Mouse (Mus musculus) kidney, embryonic 15.5 days (tissue): ENCODE data around the gene Cmpk1. TPM values are rescaled to one million over a fixed set of nuclear protein-coding genes. Genes with fewer than 3 reads are reported as not detected.
A peak's percentile ranks its signal among the peaks of the same experiment; 100 is the strongest.

ENCODE experiments used
- ATAC-seq: fragments of 200-750 bp; cut with Nextera tagmentation; replicated peaks from 2 replicates; pipeline ENCODE4 v1.8.0; 2017; ENCODE audit warnings: moderate TSS enrichment; ENCODE audit not compliant: low FRiP score
- H3K27ac ChIP-seq: fragments of 300-500 bp; sonication (generic); 2 replicates; pipeline ENCODE4 v1.5.1; 2015; ENCODE audit warnings: mild to moderate bottlenecking, inconsistent platforms
- H3K27me3 ChIP-seq: fragments of 300-500 bp; sonication (generic); 2 replicates; pipeline ENCODE4 v1.6.1; 2015; ENCODE audit warnings: inconsistent platforms
- H3K36me3 ChIP-seq: fragments of 300-500 bp; sonication (generic); 2 replicates; pipeline ENCODE4 v1.6.1; 2015; ENCODE audit warnings: inconsistent platforms
- H3K4me1 ChIP-seq: fragments of 300-500 bp; sonication (generic); 2 replicates; pipeline ENCODE4 v1.6.1; 2015; ENCODE audit warnings: inconsistent platforms
- H3K4me2 ChIP-seq: fragments of 300-500 bp; sonication (generic); 2 replicates; pipeline ENCODE4 v1.6.1; 2015; ENCODE audit warnings: moderate library complexity, mild to moderate bottlenecking, inconsistent platforms
- H3K4me3 ChIP-seq: fragments of 300-500 bp; sonication (generic); replicated peaks from 2 replicates; pipeline ENCODE4 v1.5.1; 2015; ENCODE audit warnings: mild to moderate bottlenecking, inconsistent platforms
- H3K9ac ChIP-seq: fragments of 300-500 bp; sonication (generic); 2 replicates; pipeline ENCODE4 v1.6.1; 2015; ENCODE audit warnings: mild to moderate bottlenecking, inconsistent platforms
- H3K9me3 ChIP-seq: fragments of 300-500 bp; sonication (generic); replicated peaks from 2 replicates; pipeline ENCODE4 v1.6.1; 2016; ENCODE audit warnings: inconsistent platforms
- WGBS: fragments of 180-500 bp; shearing (Covaris S2); methylation state at CpG from one replicate; pipeline ENCODE4 v1.1.7; 2015; ENCODE audit warnings: mixed read lengths; 5-methylcytosine and 5-hydroxymethylcytosine counted together
- polyA plus RNA-seq: library from polyadenylated mRNA; unstranded; fragments of >200 nt; fragmentation: Nextera tagmentation; extraction: Ambion mirVana; gene quantifications from 2 replicates; pipeline ENCODE4 v1.2.1, GENCODE M21; 2015

The Cmpk1 gene
- 91.9 and 101 TPM in 2 replicates for polyA plus RNA-seq

- Histone ChIP-seq H3K4me2 (peak within 1 kb of the TSS; percentile 58), H3K9ac (peak within 1 kb of the TSS; percentile 84), H3K36me3 (no peaks in the 10 kb centered on the region), H3K27me3 (no peaks in the 10 kb centered on the region), H3K4me1 (peaks cover 11% of the 10 kb centered on the region; the same call in 1 of the 2 replicates), H3K9me3 (no peaks in the 10 kb centered on the region), H3K27ac (peak within 1 kb of the TSS; percentile 99), H3K4me3 (peak within 1 kb of the TSS; percentile 85)
- WGBS = under 1% methylated on average over 93 of the region's 93 CpGs
- peak; percentile 98 for ATAC-seq
These were observed at the start of gene Cmpk1 for GRCm38 (mm10) chr4:114986591-114987432. Cmpk1 (minus strand) TSS chr4:114987241.

GRCm38 (mm10) chr4:115035043-115035442 is 48.0 kb upstream of the Cmpk1 start:
- H3K4me1 ChIP-seq = no peaks in the 10 kb centered on the region

GRCm38 (mm10) chr4:115019997-115020396 is 33.0 kb upstream of the Cmpk1 start:
- 94% methylated on average over 3 of the region's 3 CpGs for WGBS

More at GRCm38 (mm10) chr4:115035043-115035442, 48.0 kb upstream of the Cmpk1 start:
- Histone ChIP-seq H3K9ac (no peak overlapping the region), H3K4me3 (no peak overlapping the region), H3K27ac (no peak overlapping the region), H3K4me2 (no peak overlapping the region), H3K9me3 (no peaks in the 10 kb centered on the region), H3K27me3 (no peaks in the 10 kb centered on the region), H3K36me3 (peaks cover 74% of the 10 kb centered on the region)
- 86% methylated on average over 6 of the region's 6 CpGs for WGBS
- ATAC-seq = no peak

GRCm38 (mm10) chr4:115014276-115014675 is 27.2 kb upstream of the Cmpk1 start:
- Histone ChIP-seq H3K4me2 (no peak overlapping the region), H3K4me3 (no peak overlapping the region), H3K27ac (no peak overlapping the region), H3K9me3 (no peaks in the 10 kb centered on the region), H3K36me3 (peaks cover 83% of the 10 kb centered on the region), H3K9ac (no peak overlapping the region), H3K27me3 (no peaks in the 10 kb centered on the region), H3K4me1 (no peaks in the 10 kb centered on the region)
- no peak for ATAC-seq
- WGBS = 95% methylated on average over 3 of the region's 3 CpGs

More at GRCm38 (mm10) chr4:115019997-115020396, 33.0 kb upstream of the Cmpk1 start:
- no peak for ATAC-seq
- H3K9ac ChIP-seq = no peak overlapping the region
- H3K27ac ChIP-seq = no peak overlapping the region
- H3K9me3 ChIP-seq = no peaks in the 10 kb centered on the region
- H3K27me3 ChIP-seq = no peaks in the 10 kb centered on the region
- no peak overlapping the region for H3K4me2 ChIP-seq
- H3K36me3 ChIP-seq = peaks cover 82% of the 10 kb centered on the region
- H3K4me1 ChIP-seq = no peaks in the 10 kb centered on the region
- no peak overlapping the region for H3K4me3 ChIP-seq

- peak overlapping the region; percentile 87 for H3K27ac ChIP-seq
- no peaks in the 10 kb centered on the region for H3K9me3 ChIP-seq
- peak overlapping the region; percentile 66 for H3K4me2 ChIP-seq
- WGBS = under 1% methylated on average over 8 of the region's 8 CpGs
- peak overlapping the region; percentile 74 for H3K9ac ChIP-seq
- peaks cover 14% of the 10 kb centered on the region for H3K4me1 ChIP-seq
- H3K4me3 ChIP-seq = peak overlapping the region; percentile 74
- ATAC-seq = peak; percentile 37
- no peaks in the 10 kb centered on the region for H3K27me3 ChIP-seq
- peaks cover 22% of the 10 kb centered on the region for H3K36me3 ChIP-seq
These were observed 13.4 kb upstream of the Cmpk1 start for GRCm38 (mm10) chr4:115000429-115000795.

GRCm38 (mm10) chr4:114999773-115000428 is 12.9 kb upstream of the Cmpk1 start, which contains the start of gene Stil:
Stil (plus strand) TSS chr4:115000159.
- Histone ChIP-seq H3K27ac (peak within 1 kb of the TSS; percentile 96), H3K36me3 (peaks cover 17% of the 10 kb centered on the region), H3K4me3 (peak within 1 kb of the TSS; percentile 74), H3K27me3 (no peaks in the 10 kb centered on the region), H3K4me1 (peaks cover 14% of the 10 kb centered on the region), H3K4me2 (peak within 1 kb of the TSS; percentile 66), H3K9me3 (no peaks in the 10 kb centered on the region), H3K9ac (peak within 1 kb of the TSS; percentile 74)
- WGBS = under 1% methylated on average over 52 of the region's 52 CpGs
- ATAC-seq = peak; percentile 100

- H3K27me3 ChIP-seq = no peaks in the 10 kb centered on the region
- H3K4me1 ChIP-seq = peaks cover 14% of the 10 kb centered on the region
- 10% methylated on average over 9 of the region's 9 CpGs for WGBS
- H3K9ac ChIP-seq = peak overlapping the region; percentile 54
- no peaks in the 10 kb centered on the region for H3K9me3 ChIP-seq
- peak overlapping the region; percentile 74 for H3K4me3 ChIP-seq
- H3K27ac ChIP-seq = peak overlapping the region; percentile 96
- peaks cover 14% of the 10 kb centered on the region for H3K36me3 ChIP-seq
- peak; percentile 37 for ATAC-seq
- peak overlapping the region; percentile 66 for H3K4me2 ChIP-seq
These were observed 12.4 kb upstream of the Cmpk1 start for GRCm38 (mm10) chr4:114999445-114999772.

- H3K9me3 ChIP-seq = no peaks in the 10 kb centered on the region
- 64% methylated on average over 3 of the region's 3 CpGs for WGBS
- H3K9ac ChIP-seq = no peak overlapping the region
- no peak overlapping the region for H3K4me2 ChIP-seq
- no peak for ATAC-seq
- peaks cover 14% of the 10 kb centered on the region for H3K4me1 ChIP-seq
- H3K36me3 ChIP-seq = no peaks in the 10 kb centered on the region
- H3K4me3 ChIP-seq = no peak overlapping the region
- no peak overlapping the region for H3K27ac ChIP-seq
- 0 out of 2 replicates have a peak, but pooled peaks cover 2% of the 10 kb centered on the region for H3K27me3 ChIP-seq
These were observed 10.0 kb upstream of the Cmpk1 start for GRCm38 (mm10) chr4:114997051-114997450.

- 90% methylated on average over 3 of the region's 3 CpGs for WGBS
- Histone ChIP-seq H3K4me2 (no peak overlapping the region), H3K9ac (no peak overlapping the region), H3K4me3 (no peak overlapping the region), H3K27ac (no peak overlapping the region), H3K27me3 (0 out of 2 replicates have a peak, but pooled peaks cover 2% of the 10 kb centered on the region), H3K9me3 (no peaks in the 10 kb centered on the region), H3K36me3 (no peaks in the 10 kb centered on the region), H3K4me1 (no peaks in the 10 kb centered on the region)
- no peak for ATAC-seq
These were observed 7.2 kb upstream of the Cmpk1 start for GRCm38 (mm10) chr4:114994218-114994617.

- no peaks in the 10 kb centered on the region for H3K36me3 ChIP-seq
- H3K9me3 ChIP-seq = no peaks in the 10 kb centered on the region
- peak overlapping the region; percentile 58 for H3K4me2 ChIP-seq
- H3K4me1 ChIP-seq = peaks cover 11% of the 10 kb centered on the region; the same call in 1 of the 2 replicates
- peak overlapping the region; percentile 99 for H3K27ac ChIP-seq
- peak overlapping the region; percentile 84 for H3K9ac ChIP-seq
- 1% methylated on average over 8 of the region's 8 CpGs for WGBS
- peak overlapping the region; percentile 85 for H3K4me3 ChIP-seq
- no peaks in the 10 kb centered on the region for H3K27me3 ChIP-seq
- peak; percentile 26 for ATAC-seq
These were observed 840 bp downstream of the Cmpk1 start for GRCm38 (mm10) chr4:114986211-114986590.

GRCm38 (mm10) chr4:114983020-114983419 is 4.0 kb downstream of the Cmpk1 start:
- no peak overlapping the region for H3K4me2 ChIP-seq

GRCm38 (mm10) chr4:114982619-114983018 is 4.4 kb downstream of the Cmpk1 start:
- Histone ChIP-seq H3K36me3 (no peaks in the 10 kb centered on the region), H3K4me1 (peaks cover 11% of the 10 kb centered on the region; the same call in 1 of the 2 replicates), H3K9ac (no peak overlapping the region), H3K4me3 (no peak overlapping the region), H3K9me3 (no peaks in the 10 kb centered on the region), H3K27ac (no peak overlapping the region), H3K27me3 (no peaks in the 10 kb centered on the region), H3K4me2 (no peak overlapping the region)
- 90% methylated on average over 1 of the region's 1 CpGs for WGBS
- ATAC-seq = no peak

More at GRCm38 (mm10) chr4:114983020-114983419, 4.0 kb downstream of the Cmpk1 start:
- Histone ChIP-seq H3K4me1 (peaks cover 11% of the 10 kb centered on the region; the same call in 1 of the 2 replicates), H3K9me3 (no peaks in the 10 kb centered on the region), H3K27ac (no peak overlapping the region), H3K36me3 (no peaks in the 10 kb centered on the region), H3K27me3 (no peaks in the 10 kb centered on the region), H3K9ac (no peak overlapping the region), H3K4me3 (no peak overlapping the region)
- WGBS = 90% methylated on average over 1 of the region's 1 CpGs
- no peak for ATAC-seq
